Mouse (Mus musculus) ovary, postnatal 10 days (tissue): Measurements from ENCODE around the gene Gm13289.
A peak's percentile ranks its signal among the peaks of the same experiment; 100 is the strongest.
"Not testable (repeated sequence)": the region's sequence is repeated elsewhere in the genome, so short reads cannot be mapped to it uniquely, and the experiment has no call there.

Experiments
- DNase-seq: peaks from one replicate; pipeline ENCODE4 v3.0.0; 2022; ENCODE audit warnings: low spot score

Gene Gm13289

DNA sequence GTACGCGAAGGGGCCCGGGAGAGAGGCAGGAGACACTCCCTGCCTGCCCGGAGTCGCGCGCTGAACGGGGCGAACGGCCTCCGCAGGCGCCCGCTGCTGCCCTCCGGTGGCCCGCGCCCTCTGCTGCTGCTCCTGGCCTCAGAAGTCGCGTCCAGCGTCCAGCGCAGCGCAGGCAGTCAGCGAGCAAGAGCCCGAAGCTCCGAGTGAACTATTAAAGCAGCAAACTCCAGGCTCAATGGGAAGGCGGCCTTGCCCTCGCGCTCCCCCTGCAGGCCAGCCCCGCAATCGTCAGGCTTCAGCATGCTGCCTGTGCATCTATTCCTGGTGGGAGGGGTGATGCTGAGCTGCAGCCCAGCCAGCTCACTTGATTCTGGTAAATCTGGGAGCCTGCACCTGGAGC, at the start of gene Gm13289:
TSS of gene Gm13289 (plus strand) at position 301 of the 400 bp plus-strand sequence.
- not testable (repeated sequence) for DNase-seq

DNA sequence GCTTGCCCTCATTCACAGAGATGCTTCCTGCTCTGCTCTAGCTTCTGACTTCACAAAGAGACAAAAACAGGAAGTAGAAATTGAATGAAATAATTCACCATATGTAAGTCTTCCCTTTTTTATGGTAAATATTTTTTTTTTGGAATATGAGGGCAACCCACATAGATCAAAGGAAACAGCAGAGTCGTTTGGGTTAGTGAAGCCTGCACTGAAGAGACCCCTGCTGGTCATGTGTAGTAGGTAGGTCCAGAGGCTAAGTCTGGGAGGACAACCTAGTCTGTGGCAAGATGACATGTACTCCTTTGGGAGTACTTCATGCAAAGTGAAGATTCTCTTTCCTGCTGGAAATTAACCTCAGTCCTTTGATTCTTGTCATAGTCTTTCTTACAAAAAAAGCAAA, 49.4 kb upstream of the Gm13289 start:
- DNase-seq: no peak

DNA sequence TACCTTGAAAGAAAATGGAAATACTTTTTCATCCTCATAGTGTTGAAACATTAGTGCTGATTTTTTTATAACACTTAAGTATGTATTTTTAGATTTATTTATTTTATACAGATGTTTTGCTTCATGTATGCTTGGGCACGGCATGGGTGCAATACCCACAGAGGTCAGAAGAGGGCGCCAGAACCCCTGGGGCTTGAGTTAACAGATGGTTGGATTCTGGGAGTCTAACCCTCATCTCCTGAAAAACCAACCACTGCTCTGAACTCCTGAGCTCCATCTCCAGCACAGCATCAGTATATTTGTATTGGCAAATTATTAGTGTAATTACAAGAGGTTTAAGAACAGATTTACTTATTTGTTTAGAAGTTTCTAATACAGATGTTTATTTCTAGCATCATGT, 38.2 kb upstream of the Gm13289 start:
- peak; percentile 44 for DNase-seq

DNA sequence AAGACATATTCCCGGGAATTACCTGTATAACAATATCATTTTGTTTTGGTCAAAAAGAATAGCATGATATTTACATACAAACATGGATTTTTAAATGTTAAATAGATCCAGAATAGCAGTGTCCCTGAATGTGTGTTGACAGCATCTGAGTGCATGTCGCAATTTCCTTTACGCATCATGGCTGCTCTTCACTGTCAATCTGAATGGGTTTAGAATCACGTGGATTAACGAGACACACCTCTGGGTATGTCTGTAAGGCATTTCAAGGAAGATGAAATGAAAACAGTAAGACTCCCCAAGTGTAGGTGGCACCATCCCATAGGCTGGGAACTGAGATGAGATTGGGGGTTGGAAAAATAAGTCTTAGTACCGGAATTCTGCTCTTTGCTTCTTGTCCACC, 37.7 kb upstream of the Gm13289 start:
- no peak for DNase-seq

DNA sequence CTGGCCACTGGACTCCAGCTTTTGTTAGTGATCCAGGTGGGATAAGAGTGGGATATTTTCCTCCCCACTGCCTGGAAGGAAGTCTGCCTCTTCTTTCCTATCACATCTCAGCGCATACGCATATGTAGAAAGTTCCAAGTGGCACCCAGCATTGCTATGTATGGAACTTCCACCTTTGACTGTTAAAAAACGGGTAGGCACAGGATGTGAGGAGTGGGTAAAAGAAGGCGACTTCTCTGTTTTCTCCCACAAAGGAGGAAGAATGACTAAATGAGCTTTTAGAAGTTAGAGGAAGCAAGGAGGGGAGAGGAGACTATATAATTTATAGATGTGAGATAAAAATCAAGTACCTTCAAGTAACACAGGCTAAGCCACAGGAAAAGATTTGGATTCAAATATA, 35.3 kb upstream of the Gm13289 start:
- no peak for DNase-seq

DNA sequence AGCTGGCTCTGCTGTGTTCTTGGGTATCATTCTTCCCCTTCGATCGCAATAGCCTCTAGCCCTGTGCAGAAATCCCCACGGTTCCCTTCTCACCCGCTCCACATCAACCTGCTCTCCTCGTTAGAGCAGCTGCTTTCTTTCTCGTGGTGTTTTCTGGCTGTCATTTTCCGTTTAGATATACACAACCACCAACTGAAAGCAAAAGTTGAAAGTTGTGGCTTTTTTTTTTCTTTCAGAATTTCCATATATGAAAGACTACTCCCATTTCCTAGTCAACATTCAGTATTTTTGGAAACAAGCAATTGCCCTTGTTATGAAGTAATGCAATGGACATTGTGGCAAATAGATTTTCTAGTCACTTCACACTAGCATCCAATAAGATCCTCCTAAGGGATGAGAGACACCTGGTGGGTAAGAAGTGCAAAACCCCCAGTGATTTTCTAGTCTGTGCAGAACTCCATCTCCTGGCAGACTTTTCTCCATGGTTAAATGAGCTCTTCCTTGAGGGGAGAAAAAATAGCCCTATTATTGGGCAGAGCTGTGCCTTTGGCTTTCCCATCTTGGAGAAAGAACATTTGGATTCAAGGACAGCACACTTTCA, 33.9 kb upstream of the Gm13289 start:
- no peak for DNase-seq

DNA sequence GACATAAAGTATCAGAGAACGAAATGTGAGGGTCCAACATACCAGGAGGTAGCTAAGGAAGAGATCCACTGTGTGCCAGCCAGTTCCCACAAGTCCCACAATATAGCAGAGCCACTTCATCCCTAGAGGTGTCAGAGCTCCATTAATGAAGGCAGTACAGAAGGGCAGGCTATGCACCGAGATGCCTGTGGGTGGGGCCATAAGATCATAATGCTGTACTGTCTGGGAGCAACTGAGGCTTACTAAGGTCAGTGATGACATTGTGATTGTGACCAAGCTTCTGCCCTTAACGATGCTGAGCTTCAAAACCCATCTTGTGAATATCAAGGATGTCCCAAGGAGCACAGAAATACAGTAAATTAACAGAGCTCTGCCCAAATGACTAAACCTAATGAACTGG, 32.5 kb upstream of the Gm13289 start:
- no peak for DNase-seq

DNA sequence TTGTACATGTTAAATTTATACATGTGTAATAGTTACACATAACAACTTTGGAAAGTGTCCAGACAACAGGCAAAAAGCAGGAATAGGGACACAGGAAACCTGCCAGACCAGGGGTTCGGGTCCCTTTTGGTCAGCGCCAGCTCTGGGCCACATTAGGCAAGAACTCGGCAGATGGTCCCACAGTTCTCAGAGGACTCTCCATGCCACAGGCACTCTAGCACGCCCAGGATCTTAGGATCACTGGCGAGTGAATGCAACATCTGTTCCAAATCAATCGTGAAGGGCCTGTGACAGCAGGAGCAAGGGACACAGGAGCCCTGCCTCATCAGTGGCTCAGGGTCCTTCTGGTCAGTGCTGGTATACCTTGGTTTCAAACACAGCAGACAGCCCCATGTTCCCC, 26.8 kb upstream of the Gm13289 start:
- DNase-seq: no peak

DNA sequence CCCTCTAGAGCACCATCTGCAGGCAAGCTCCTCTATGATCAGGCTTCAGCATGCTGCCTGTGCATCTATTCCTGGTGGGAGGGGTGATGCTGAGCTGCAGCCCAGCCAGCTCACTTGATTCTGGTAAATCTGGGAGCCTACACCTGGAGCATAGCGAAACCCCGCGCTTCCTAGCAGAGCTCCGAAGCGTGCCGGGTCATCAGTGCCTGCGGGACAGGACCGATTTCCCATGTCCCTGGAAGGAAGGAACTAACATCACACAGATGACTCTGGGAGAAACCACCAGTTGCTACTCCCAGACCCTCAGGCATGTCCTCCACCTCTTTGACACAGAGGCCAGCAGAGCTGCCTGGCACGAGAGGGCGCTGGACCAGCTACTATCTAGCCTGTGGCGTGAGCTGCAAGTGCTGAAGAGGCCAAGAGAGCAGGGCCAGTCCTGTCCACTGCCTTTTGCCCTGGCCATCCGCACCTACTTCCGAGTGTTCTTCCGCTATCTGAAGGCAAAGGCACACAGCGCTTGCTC, 21.8 kb upstream of the Gm13289 start, which contains the start of gene Gm13271:
TSS of gene Gm13271 (plus strand) at position 51 of the 523 bp plus-strand sequence.
- peak; percentile 90 for DNase-seq

DNA sequence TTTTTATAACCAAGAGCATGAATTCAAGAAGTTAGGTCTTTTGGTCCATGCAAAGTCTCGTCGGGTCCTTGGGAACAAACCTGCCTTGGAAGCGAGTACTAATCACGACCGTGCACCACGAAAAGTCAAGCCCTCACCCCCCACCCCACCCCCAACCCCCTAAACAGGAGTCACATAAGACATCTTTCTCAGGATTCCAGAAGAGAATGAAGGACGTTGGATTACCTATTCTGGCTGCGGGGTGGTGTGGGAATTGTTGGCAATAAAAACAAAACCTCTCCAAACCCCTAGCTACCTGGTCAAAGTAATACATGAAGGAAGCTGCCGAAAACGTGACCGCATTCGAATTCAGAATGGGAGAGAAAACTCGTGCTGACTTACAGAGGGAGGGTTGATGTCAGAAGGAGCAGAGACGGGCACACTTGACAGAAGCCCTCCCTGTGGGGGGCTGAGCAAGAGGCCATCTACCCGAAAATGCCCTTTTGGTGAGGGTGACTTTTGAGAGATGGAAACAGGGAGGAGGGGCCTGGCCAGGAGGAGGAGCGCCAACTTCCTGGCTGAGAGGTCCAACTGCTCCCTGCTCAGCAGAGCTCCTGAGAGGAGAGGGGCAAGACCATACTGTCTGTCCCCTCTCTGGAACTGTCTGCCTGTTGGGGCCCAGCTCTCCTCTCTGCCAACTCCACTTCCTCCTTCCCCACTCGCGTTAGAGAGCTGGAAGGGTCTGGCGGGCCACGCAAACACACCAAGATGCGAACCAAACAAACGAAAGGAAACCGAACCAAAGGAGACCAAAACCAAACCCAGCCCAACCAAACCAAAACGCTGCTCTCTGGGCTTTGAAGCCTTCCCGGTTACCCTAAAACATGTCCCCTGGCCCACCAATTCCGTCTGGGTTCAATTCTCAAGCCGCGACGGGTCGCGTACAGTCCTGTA, 19.9 kb upstream of the Gm13289 start:
- peak; percentile 18 for DNase-seq

DNA sequence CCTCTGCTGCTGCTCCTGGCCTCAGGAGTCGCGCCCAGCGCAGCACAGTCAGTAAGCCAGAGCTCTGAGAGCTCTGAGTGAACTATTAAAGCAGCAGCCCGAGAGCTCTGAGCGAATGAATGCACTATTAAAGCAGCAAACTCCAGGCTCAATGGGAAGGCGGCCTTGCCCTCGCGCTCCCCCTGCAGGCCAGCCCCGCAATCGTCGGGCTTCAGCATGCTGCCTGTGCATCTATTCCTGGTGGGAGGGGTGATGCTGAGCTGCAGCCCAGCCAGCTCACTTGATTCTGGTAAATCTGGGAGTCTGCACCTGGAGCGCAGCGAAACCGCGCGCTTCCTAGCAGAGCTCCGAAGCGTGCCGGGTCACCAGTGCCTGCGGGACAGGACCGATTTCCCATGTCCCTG, 19.1 kb upstream of the Gm13289 start:
- peak; percentile 99 for DNase-seq

DNA sequence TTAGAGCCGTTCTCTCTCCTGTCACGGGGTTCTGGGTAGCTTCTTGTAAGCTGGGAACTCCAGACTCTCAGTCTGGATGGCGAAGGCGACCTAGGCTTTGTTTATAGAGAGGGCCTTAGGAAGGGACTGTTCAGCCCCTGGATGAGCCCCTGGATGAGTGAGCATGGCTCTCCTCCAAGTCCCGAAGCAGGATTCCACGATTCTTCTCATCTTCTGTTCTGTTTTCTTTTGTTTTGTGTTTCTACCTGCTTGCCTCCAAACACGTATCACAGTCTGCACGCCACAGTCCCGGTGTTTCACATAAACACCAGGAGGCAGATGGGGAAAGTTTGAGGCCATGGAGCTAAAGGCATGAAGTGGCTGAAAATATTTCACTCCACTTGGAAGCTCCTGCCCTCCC, 18.0 kb upstream of the Gm13289 start:
- DNase-seq: not testable (repeated sequence)

DNA sequence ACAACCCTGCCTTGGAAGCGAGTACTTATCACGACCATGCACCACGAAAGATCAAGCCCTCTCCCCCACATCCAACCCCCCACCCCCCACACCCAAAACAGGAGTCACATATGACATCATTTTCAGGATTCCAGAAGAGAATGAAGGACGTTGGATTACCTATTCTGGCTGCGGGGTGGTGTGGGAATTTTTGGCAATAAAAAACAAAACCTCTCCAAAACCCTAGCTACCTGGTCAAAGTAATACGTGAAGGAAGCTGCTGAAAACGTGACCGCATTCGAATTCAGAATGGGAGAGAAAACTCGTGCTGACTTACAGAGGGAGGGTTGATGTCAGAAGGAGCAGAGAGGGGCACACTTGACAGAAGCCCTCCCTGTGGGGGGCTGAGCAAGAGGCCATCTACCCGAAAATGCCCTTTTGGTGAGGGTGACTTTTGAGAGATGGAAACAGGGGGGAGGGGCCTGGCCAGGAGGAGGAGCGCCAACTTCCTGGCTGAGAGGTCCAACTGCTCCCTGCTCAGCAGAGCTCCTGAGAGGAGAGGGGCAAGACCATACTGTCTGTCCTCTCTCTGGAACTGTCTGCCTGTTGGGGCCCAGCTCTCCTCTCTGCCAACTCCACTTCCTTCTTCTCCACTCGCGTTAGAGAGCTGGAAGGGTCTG, 17.0 kb upstream of the Gm13289 start, which contains the start of gene Gm13283:
TSS of gene Gm13283 (plus strand) at position 510 of the 659 bp plus-strand sequence.
- peak; percentile 47 for DNase-seq

DNA sequence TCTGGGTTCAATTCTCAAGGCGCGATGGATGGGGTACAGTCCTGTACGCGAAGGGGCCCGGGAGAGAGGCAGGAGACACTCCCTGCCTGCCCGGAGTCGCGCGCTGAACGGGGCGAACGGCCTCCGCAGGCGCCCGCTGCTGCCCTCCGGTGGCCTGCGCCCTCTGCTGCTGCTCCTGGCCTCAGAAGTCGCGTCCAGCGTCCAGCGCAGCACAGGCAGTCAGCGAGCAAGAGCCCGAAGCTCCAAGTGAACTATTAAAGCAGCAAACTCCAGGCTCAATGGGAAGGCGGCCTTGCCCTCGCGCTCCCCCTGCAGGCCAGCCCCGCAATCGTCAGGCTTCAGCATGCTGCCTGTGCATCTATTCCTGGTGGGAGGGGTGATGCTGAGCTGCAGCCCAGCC, 16.3 kb upstream of the Gm13289 start:
- DNase-seq: peak; percentile 24

DNA sequence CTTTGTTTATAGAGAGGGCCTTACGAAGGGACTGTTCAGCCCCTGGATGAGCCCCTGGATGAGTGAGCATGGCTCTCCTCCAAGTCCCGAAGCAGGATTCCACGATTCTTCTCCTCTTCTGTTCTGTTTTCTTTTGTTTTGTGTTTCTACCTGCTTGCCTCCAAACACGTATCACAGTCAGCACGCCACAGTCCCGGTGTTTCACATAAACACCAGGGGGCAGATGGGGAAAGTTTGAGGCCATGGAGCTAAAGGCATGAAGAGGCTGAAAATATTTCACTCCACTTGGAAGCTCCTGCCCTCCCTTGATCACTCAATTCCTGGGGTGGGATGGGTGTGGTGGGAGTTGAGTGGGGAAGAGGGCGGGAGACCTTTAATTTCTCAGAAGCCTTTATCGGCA, 14.9 kb upstream of the Gm13289 start:
- peak; percentile 88 for DNase-seq

DNA sequence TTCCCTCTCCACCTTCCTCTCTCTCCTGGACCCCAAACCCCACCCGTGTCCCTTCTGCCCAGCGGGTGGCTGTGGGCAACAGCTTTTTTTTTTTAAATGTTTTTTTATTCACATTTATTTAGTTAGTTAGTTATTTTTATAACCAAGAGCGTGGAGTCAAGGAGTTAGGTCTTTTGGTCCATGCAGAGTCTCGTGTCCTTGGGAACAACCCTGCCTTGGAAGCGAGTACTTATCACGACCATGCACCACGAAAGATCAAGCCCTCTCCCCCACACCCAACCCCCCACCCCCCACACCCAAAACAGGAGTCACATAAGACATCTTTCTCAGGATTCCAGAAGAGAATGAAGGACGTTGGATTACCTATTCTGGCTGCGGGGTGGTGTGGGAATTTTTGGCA, 14.4 kb upstream of the Gm13289 start:
- not testable (repeated sequence) for DNase-seq

DNA sequence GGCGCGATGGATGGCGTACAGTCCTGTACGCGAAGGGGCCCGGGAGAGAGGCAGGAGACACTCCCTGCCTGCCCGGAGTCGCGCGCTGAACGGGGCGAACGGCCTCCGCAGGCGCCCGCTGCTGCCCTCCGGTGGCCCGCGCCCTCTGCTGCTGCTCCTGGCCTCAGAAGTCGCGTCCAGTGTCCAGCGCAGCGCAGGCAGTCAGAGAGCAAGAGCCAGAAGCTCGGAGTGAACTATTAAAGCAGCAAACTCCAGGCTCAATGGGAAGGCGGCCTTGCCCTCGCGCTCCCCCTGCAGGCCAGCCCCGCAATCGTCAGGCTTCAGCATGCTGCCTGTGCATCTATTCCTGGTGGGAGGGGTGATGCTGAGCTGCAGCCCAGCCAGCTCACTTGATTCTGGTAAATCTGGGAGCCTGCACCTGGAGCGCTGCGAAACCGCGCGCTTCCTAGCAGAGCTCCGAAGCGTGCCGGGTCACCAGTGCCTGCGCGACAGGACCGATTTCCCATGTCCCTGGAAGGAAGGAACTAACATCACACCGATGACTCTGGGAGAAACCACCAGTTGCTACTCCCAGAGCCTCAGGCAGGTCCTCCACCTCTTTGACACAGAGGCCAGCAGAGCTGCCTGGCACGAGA, 13.2 kb upstream of the Gm13289 start:
- DNase-seq: peak; percentile 8

DNA sequence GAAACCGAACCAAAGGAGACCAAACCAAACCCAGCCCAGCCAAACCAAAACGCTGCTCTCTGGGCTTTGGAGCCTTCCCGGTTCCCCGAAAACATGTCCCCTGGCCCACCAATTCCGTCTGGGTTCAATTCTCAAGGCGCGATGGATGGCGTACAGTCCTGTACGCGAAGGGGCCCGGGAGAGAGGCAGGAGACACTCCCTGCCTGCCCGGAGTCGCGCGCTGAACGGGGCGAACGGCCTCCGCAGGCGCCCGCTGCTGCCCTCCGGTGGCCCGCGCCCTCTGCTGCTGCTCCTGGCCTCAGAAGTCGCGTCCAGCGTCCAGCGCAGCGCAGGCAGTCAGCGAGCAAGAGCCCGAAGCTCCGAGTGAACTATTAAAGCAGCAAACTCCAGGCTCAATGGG, 3.2 kb upstream of the Gm13289 start, which contains the start of gene Gm13290:
TSS of gene Gm13290 (plus strand) at position 301 of the 400 bp plus-strand sequence.
- DNase-seq: not testable (repeated sequence)

DNA sequence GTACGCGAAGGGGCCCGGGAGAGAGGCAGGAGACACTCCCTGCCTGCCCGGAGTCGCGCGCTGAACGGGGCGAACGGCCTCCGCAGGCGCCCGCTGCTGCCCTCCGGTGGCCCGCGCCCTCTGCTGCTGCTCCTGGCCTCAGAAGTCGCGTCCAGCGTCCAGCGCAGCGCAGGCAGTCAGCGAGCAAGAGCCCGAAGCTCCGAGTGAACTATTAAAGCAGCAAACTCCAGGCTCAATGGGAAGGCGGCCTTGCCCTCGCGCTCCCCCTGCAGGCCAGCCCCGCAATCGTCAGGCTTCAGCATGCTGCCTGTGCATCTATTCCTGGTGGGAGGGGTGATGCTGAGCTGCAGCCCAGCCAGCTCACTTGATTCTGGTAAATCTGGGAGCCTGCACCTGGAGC, 2.8 kb downstream of the Gm13289 start, which contains the start of gene Gm13272:
TSS of gene Gm13272 (plus strand) at position 301 of the 400 bp plus-strand sequence.
- DNase-seq: not testable (repeated sequence)

DNA sequence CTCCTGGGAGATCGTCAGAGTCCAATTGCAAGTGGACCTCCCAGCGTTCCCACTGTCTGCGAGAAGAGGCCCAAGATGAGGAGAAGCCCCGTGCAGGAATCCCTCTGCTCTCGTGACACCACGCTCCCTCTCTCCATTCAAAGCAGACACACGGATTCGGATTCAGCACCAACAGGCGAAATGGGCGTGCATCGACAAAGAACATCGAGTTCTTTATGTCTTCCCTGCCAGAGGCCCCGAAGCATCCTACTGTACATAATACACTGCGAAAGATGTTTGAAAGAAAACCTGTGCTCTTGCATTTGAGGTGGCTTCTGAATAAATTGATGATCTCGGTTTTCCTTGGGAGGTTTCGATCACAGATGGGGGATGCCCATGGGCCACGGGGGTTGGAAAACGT, 3.6 kb downstream of the Gm13289 start:
- DNase-seq: not testable (repeated sequence)

DNA sequence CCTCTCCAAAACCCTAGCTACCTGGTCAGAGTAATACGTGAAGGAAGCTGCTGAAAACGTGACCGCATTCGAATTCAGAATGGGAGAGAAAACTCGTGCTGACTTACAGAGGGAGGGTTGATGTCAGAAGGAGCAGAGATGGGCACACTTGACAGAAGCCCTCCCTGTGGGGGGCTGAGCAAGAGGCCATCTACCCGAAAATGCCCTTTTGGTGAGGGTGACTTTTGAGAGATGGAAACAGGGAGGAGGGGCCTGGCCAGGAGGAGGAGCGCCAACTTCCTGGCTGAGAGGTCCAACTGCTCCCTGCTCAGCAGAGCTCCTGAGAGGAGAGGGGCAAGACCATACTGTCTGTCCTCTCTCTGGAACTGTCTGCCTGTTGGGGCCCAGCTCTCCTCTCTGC, 5.1 kb downstream of the Gm13289 start, which contains the start of gene Ifnz:
TSS of gene Ifnz (plus strand) at position 301 of the 400 bp plus-strand sequence.
- not testable (repeated sequence) for DNase-seq

DNA sequence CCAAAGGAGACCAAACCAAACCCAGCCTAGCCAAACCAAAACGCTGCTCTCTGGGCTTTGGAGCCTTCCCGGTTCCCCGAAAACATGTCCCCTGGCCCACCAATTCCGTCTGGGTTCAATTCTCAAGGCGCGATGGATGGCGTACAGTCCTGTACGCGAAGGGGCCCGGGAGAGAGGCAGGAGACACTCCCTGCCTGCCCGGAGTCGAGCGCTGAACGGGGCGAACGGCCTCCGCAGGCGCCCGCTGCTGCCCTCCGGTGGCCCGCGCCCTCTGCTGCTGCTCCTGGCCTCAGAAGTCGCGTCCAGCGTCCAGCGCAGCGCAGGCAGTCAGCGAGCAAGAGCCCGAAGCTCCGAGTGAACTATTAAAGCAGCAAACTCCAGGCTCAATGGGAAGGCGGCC, 5.6 kb downstream of the Gm13289 start:
- not testable (repeated sequence) for DNase-seq
